Mouse (Mus musculus) ES-E14 (cell line): ENCODE measurements at regions not wholly inside any gene's neighbourhood (a gene's known extent, or its start where the extent isn't known, plus 50 kb on each side); places are given as distances from the start of the nearest gene placed in this dataset.

ENCODE experiments used
- DNase-seq: peaks from one replicate; pipeline ENCODE4 v3.0.0-alpha.2; 2013; ENCODE audit warnings: low read depth, low spot score
- H3K27ac ChIP-seq: 2 replicates; pipeline ENCODE4 v1.5.1; 2012; ENCODE audit warnings: low read depth, mild to moderate bottlenecking, low read length, moderate library complexity, mixed read lengths; ENCODE audit not compliant: poor library complexity, insufficient read depth, severe bottlenecking
- H3K36me3 ChIP-seq: 2 replicates; pipeline ENCODE4 v1.6.1; 2012; ENCODE audit warnings: mild to moderate bottlenecking, low read length, moderate library complexity, mixed read lengths; ENCODE audit not compliant: control insufficient read depth, poor library complexity, insufficient read depth, severe bottlenecking
- H3K4me1 ChIP-seq, 2 experiments: fragments of 150-350 bp in 1 of 2; sonication (generic) in 1 of 2; 2 replicates each; pipeline ENCODE4 v1.6.1; 2012; ENCODE audit warnings: low read length in 2 of 2, mild to moderate bottlenecking in 1 of 2, mixed read lengths in 1 of 2; ENCODE audit not compliant: control insufficient read depth in 2 of 2, insufficient read depth in 2 of 2, poor library complexity in 1 of 2
- H3K4me3 ChIP-seq, 2 experiments: fragments of 150-350 bp in 1 of 2; sonication (generic) in 1 of 2; 2 replicates each; pipeline ENCODE4 v1.5.1; 2012; ENCODE audit warnings: low read length in 2 of 2, low read depth in 1 of 2, mild to moderate bottlenecking in 1 of 2, mixed read lengths in 1 of 2; ENCODE audit not compliant: insufficient read depth in 1 of 2, poor library complexity in 1 of 2, severe bottlenecking in 1 of 2
- H3K9ac ChIP-seq: 2 replicates; pipeline ENCODE4 v1.6.1; 2012; ENCODE audit warnings: low read depth, mild to moderate bottlenecking, low read length, mixed read lengths; ENCODE audit not compliant: poor library complexity, insufficient read depth, severe bottlenecking
- H3K9me3 ChIP-seq: fragments of 150-350 bp; sonication (generic); 2 replicates; pipeline ENCODE4 v1.6.1; 2012; ENCODE audit warnings: low read depth, mild to moderate bottlenecking, low read length; ENCODE audit not compliant: control insufficient read depth, insufficient read depth
- CHD2 ChIP-seq: IDR thresholded peaks from 2 replicates; pipeline ENCODE4 v1.6.1; 2014; ENCODE audit warnings: mild to moderate bottlenecking, low read depth, low read length, inconsistent platforms
- HCFC1 ChIP-seq: IDR thresholded peaks from 2 replicates; pipeline ENCODE4 v1.6.1; 2012; ENCODE audit warnings: low read length, inconsistent platforms, borderline replicate concordance; ENCODE audit not compliant: insufficient read depth
- MAFK ChIP-seq: IDR thresholded peaks from 2 replicates; pipeline ENCODE4 v1.6.1; 2014; ENCODE audit warnings: mild to moderate bottlenecking, low read depth, low read length, inconsistent platforms; ENCODE audit not compliant: insufficient read depth
- ZC3H11A ChIP-seq: IDR thresholded peaks from 2 replicates; pipeline ENCODE4 v1.6.1; 2012; ENCODE audit warnings: low read depth, mild to moderate bottlenecking, inconsistent platforms, low read length, borderline replicate concordance
- ZNF384 ChIP-seq: IDR thresholded peaks from 2 replicates; pipeline ENCODE4 v1.6.1; 2012; ENCODE audit warnings: low read depth, low read length, inconsistent platforms
- in situ Hi-C, 2 experiments: fragments of 600-800 bp; cut with MboI; formaldehyde crosslinking; loops; one replicate each; pipeline ENCODE4 v1.15.1; 2025; ENCODE audit warnings: low sequenced_read_pairs in 2 of 2, inconsistent platforms in 1 of 2; ENCODE audit not compliant: unreplicated experiment in 2 of 2

GRCm38 (mm10) chr10:117461791-117462516 is 82.1 kb upstream of the Cpsf6 start:
- no peaks in the 10 kb centered on the region for H3K9me3 ChIP-seq
- no peak for DNase-seq
- TF ChIP-seq ZNF384 (no peak), ZC3H11A (no peak), CHD2 (no peak), MAFK (no peak), HCFC1 (no peak)
- no peaks in the 10 kb centered on the region for H3K36me3 ChIP-seq
- in situ Hi-C loops: no loop called here
- H3K27ac ChIP-seq: no peak overlapping the region
- no peak overlapping the region for H3K4me3 ChIP-seq
- no peak overlapping the region for H3K9ac ChIP-seq
- no peaks in the 10 kb centered on the region for H3K4me1 ChIP-seq

DNA sequence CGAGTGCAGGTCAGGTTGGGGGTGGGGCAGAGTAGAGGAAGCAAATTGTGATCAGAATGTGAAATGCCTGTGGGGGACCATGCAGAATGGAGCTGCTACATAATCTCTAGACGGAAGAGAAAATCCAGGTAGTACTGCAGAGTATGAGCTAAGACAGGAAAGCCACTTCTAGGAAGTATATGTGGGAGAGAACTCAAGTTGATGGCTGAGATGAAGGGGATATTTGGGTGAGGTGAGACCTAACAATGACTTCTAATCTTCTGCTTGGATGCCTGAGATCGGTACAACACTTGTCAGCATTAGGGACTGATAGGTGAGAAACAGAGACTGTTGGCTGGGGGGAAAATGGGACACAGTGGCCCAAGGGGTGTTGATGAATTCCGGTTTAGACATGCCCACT is 81.4 kb upstream of the Cpsf6 start:
- H3K4me3 ChIP-seq: no peak overlapping the region
- in situ Hi-C loops: no loop called here
- DNase-seq: no peak
- no peaks in the 10 kb centered on the region for H3K36me3 ChIP-seq
- H3K4me1 ChIP-seq: no peaks in the 10 kb centered on the region
- no peak overlapping the region for H3K9ac ChIP-seq
- H3K9me3 ChIP-seq: no peaks in the 10 kb centered on the region
- H3K27ac ChIP-seq: no peak overlapping the region
- TF ChIP-seq ZNF384 (no peak), CHD2 (no peak), HCFC1 (no peak), MAFK (no peak), ZC3H11A (no peak)

DNA sequence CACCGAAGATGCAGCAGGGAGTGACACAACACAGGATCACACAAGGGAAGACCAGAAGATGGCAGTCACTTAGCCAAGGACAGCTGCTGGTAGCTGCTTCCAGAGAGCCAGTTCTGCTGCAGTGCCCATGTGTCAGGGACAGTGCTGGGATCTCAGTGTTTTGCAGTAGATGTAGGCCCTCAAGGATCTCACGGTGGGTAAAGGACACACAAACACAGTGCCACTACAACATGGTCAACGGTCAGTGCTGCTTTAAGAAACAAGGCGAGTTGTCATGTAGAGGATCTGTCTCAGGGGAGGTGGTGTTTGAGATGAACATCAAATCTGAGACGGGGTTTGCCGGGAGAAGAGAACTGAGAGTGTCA is 80.5 kb upstream of the Cpsf6 start:
- in situ Hi-C loops: no loop called here
- Histone ChIP-seq H3K4me3 (no peak overlapping the region), H3K4me1 (no peaks in the 10 kb centered on the region), H3K9ac (no peak overlapping the region), H3K9me3 (no peaks in the 10 kb centered on the region), H3K27ac (no peak overlapping the region), H3K36me3 (no peaks in the 10 kb centered on the region)
- no peak for TF ChIP-seq HCFC1
- TF ChIP-seq MAFK: no peak
- no peak for TF ChIP-seq ZNF384
- no peak for TF ChIP-seq CHD2
- no peak for TF ChIP-seq ZC3H11A
- no peak for DNase-seq

- TF ChIP-seq MAFK (no peak), ZNF384 (no peak), CHD2 (no peak), HCFC1 (no peak), ZC3H11A (no peak)
- no peaks in the 10 kb centered on the region for H3K4me1 ChIP-seq
- in situ Hi-C loops: loop anchor here (5.0 to 10.0 kb wide), 2 partner anchors 215 to 217 kb away; no protein-coding TSS in a partner anchor
These were observed 80.0 kb upstream of the Cpsf6 start for GRCm38 (mm10) chr10:117459651-117460365.

More at GRCm38 (mm10) chr10:117459651-117460365, 80.0 kb upstream of the Cpsf6 start:
- H3K27ac ChIP-seq: no peak overlapping the region
- no peak overlapping the region for H3K4me3 ChIP-seq
- no peak for DNase-seq
- no peak overlapping the region for H3K9ac ChIP-seq
- no peaks in the 10 kb centered on the region for H3K36me3 ChIP-seq
- no peaks in the 10 kb centered on the region for H3K9me3 ChIP-seq
